Mouse (Mus musculus) frontal cortex, postnatal 25 days (tissue): ENCODE results near the gene Olig2.
A peak's percentile ranks its signal among the peaks of the same experiment; 100 is the strongest.
"Not testable (repeated sequence)": the region's sequence is repeated elsewhere in the genome, so short reads cannot be mapped to it uniquely, and the experiment has no call there.

Experiments
- DNase-seq, 2 experiments: peaks; one replicate each; pipeline ENCODE4 v3.0.0; 2022; ENCODE audit warnings: low spot score in 2 of 2

Gene Olig2

GRCm38 (mm10) chr16:91226883-91227759 is 1.9 kb downstream of the Olig2 start:
- no peak for DNase-seq

- no peak for DNase-seq
These were observed 2.4 kb downstream of the Olig2 start for GRCm38 (mm10) chr16:91227760-91228043.

- DNase-seq = no peak
These were observed 3.2 kb downstream of the Olig2 start for GRCm38 (mm10) chr16:91228238-91229071.

DNA sequence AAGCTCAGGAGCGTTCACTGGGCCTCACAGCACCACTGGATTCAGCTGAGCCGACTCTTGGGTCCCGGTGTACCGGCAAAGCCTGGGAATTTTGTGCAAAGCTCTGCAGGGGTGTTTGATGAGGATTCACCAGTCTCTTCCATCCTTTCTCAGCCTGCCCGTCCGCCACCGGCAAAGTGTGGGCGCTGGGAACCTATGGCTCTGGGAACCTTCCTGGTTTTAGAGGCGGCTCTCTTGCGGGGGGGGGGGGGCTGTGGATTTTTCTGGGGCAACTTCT is 3.8 kb downstream of the Olig2 start:
- DNase-seq = no peak

GRCm38 (mm10) chr16:91229643-91230042 is 4.4 kb downstream of the Olig2 start:
- DNase-seq = no peak

DNA sequence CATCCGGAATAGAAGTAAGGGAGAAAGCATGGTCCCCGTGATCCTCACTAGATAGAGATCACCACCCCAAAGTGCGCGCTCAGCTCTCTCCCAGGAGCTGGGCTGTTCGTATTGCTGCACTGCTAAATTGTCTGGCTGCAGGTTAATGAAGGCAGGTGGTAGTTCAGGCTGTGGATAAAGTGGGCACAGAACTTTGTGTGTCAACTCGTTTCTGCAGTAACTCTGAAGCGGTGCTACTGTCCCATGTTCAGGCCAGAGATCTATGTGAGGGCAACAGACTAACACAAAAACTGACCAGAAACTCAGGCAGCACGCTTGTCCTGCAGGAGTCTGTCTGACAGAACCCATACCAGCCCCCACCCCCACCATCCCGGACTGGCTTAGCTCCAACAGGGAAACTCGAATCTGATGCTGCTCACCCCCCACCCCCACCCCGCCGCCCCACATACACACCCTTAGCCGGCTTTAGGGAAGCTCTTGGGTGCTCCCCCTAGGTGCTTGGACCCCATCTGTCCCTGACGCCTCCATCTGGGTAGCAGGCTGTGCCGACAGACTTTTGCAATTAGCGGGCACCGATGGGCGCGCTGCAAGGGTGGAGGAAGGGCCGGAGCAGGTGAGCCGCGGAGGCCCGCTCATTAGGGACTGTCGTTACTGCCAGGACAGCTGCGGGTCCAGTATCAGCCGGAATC is 6.7 kb downstream of the Olig2 start:
- no peak for DNase-seq

GRCm38 (mm10) chr16:91232470-91233240 is 7.4 kb downstream of the Olig2 start:
- no peak for DNase-seq

- DNase-seq = no peak
These were observed 8.1 kb downstream of the Olig2 start for GRCm38 (mm10) chr16:91233241-91233944.

DNA sequence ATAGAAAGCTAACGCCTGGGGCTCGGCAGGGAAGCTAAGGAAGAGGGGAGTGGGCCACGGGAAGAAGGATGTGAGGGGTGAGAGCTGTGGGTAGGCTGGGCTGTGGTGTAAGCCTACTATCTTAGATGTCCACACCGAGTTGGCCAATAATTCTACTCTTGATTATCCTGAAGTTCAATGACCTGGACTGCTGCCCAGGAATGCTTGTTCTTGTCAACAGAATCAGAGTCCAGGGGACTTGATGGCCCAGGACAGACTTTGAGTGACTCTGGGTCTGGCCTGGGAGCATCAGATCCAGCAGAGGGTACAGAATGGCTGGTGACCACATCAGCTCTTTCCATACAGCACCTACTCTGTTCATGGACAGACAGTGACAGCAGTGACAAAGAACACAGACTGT is 13.8 kb downstream of the Olig2 start:
- no peak for DNase-seq

DNA sequence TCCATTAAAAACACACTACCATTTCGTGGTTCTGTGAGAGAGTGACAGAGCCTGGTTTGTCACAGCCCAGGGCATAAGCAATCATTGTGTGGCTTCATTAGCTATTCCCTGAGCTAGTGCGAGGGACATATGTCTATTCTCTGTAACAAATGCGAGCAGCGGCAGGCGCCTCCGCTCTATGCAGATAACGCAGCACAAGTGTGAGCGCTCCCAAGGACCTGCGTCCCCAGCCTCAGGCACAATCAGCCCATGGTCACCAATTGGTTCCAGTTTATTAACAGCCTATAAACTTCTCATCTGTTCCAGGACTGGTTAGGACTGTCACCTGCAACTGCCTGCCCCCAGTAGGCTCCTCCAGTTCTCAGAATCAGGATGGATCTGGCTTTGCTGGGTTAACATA is 21.0 kb downstream of the Olig2 start:
- no peak for DNase-seq

GRCm38 (mm10) chr16:91255419-91256164 is 30.3 kb downstream of the Olig2 start:
- DNase-seq = not testable (repeated sequence)

DNA sequence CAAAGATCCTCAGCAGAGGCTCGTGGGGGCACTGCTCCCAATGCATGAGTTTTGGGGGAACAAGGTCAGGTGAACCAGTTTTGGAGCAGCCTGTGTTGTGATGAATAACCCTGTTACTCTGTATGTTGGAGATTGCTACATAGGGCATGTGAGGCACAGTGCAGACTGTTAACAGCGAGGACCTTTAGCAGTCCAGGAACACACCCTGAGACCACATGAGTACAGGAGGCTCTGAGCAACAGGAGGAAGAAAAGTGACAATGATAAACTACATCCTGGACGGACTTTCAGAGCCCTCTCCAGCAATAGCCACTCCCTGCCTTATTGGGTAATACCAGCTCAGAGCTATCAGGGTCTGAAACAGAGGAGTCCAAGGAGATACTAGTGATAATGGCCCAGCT is 33.7 kb downstream of the Olig2 start:
- no peak for DNase-seq

GRCm38 (mm10) chr16:91260861-91261260 is 35.6 kb downstream of the Olig2 start:
- no peak for DNase-seq

DNA sequence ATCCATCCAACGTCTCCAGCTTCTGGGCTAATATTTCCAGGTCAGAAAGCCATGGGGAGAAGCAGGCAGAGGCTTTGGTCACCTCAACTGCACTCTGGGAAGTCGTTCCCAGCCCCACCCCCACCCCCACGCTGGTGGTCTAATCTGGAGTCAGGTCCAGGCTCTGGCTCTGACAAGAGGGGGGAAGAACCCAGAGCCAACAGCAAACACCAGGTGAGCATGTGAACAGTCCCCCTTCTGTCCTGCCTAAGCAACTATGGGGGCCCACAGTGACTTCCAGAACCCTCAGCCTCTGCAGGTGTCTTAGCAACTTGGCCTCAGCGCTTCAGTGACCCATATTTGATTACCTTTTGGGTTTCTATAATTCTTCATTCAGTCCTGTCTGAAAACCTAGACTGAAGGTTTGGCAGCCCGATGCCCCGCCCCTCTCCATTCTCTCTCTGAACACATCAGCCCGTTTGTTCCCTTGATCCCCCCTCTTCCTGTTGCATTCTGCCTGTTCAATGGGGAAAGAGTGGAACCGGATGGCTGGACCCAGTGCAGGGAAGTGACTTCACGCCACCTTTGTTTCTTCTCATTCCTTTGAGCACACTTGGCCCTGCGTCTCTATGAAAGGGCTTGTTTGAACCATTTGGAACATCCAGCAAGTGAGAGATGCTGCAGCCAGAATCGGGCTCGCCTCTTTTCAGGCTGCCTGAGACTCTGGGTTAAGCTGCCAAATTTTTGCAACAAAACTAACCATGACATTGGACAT is 37.4 kb downstream of the Olig2 start:
- DNase-seq = peak in 1 of 2 experiments; percentile 7

DNA sequence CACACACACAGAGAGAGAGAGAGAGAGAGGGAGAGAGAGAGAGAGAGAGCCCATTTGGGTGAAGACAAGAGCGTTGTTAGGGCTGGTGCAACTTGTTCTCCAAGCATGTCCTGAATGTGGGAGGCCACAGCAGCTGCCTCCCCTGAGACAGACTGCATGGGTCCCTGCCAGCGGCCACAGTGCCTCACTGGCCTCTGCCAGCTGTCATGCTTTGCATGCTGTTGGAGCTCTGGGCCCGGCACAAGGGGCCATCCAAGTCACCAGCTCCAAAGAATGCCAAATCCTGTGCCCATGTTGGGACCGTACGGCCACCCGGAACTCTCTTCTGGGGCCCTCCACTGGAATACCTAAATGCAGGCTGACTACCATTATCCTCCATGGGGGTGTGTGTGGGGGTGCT is 40.7 kb downstream of the Olig2 start:
- DNase-seq = peak in 1 of 2 experiments; percentile 35

DNA sequence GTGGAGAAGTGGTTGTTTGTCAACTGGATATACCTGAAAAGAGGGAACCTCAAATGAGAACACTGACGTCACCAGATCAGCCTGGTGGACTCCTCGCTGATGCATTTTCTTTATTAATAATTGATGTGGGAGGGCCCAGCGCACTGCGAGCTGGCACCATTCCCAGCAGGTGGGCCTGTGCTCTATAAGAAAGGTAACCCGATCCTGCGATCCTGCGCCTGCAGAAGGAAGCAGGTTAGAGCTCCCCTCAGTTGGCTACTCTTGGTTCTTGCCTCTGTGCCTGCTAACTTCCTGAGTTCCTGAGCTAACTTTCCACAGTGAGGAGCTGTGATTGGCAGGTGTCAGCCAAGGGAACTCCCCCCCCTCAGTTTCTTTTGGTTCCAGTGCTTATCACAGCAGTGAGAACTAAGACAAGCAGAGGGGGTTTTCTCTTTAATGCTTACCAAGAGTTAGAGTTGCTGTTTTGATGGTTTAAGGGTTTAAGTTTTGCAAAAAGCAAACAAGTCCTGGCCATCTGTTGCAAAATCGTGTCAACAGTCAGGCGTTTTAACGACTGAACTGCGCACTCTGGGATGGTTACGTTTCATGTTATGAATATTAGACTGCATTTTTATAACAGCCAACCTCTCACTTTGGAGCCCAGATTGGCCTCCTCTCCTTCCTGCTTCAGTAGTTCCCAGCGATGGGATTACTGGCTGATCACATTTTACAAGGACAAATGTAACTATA is 43.6 kb downstream of the Olig2 start:
- DNase-seq = no peak

- peak; percentile 31 to 61 for DNase-seq
These were observed 44.4 kb downstream of the Olig2 start, which contains the start of gene Olig1 for GRCm38 (mm10) chr16:91269468-91270211. Gene Olig1, plus strand, starts transcription at chr16:91269772.
